Mouse (Mus musculus) adrenal gland, postnatal 4 days (tissue): ENCODE measurements around the gene Cryba4. TPM values are rescaled to one million over a fixed set of nuclear protein-coding genes. Genes with fewer than 3 reads are reported as not detected.

Source experiments
- DNase-seq, 2 experiments: peaks; one replicate each; pipeline ENCODE4 v3.0.0; 2021 to 2022; ENCODE audit warnings: low spot score in 2 of 2, mixed read lengths in 2 of 2
- total RNA-seq, 2 experiments: library from RNA; stranded (reverse); gene quantifications; 2 replicates each; pipeline ENCODE4 v1.2.3; 2021

Cryba4 gene
- total RNA-seq, 2 experiments from 2014 or later: 3.8 to 4.2 TPM

GRCm38 (mm10) chr5:112240761-112241160, 11.6 kb downstream of the Cryba4 start:
- DNase-seq: peak; percentile 86 to 87

- DNase-seq: no peak
Measured at GRCm38 (mm10) chr5:112238781-112239482, 13.4 kb downstream of the Cryba4 start.

GRCm38 (mm10) chr5:112237866-112238570, 14.3 kb downstream of the Cryba4 start:
- no peak for DNase-seq

- DNase-seq: no peak
Measured at GRCm38 (mm10) chr5:112237439-112237838, 14.9 kb downstream of the Cryba4 start.

- no peak for DNase-seq
Measured at GRCm38 (mm10) chr5:112236631-112237030, 15.7 kb downstream of the Cryba4 start.

GRCm38 (mm10) chr5:112235806-112236205, 16.5 kb downstream of the Cryba4 start:
- no peak for DNase-seq

GRCm38 (mm10) chr5:112228240-112229076, 23.9 kb downstream of the Cryba4 start:
- DNase-seq: no peak

- DNase-seq: no peak
Measured at GRCm38 (mm10) chr5:112227898-112228239, 24.4 kb downstream of the Cryba4 start.

GRCm38 (mm10) chr5:112227354-112227753, 25.0 kb downstream of the Cryba4 start:
- no peak for DNase-seq

GRCm38 (mm10) chr5:112225591-112225990, 26.7 kb downstream of the Cryba4 start:
- DNase-seq: no peak

- no peak for DNase-seq
Measured at GRCm38 (mm10) chr5:112220203-112220602, 32.1 kb downstream of the Cryba4 start.

- no peak for DNase-seq
Measured at GRCm38 (mm10) chr5:112219398-112219797, 32.9 kb downstream of the Cryba4 start.

- no peak for DNase-seq
Measured at GRCm38 (mm10) chr5:112218679-112219078, 33.6 kb downstream of the Cryba4 start.

GRCm38 (mm10) chr5:112217031-112217430, 35.3 kb downstream of the Cryba4 start:
- DNase-seq: no peak

- no peak for DNase-seq
Measured at GRCm38 (mm10) chr5:112216335-112216734, 36.0 kb downstream of the Cryba4 start.

- DNase-seq: no peak
Measured at GRCm38 (mm10) chr5:112215801-112216251, 36.5 kb downstream of the Cryba4 start.

- DNase-seq: no peak
Measured at GRCm38 (mm10) chr5:112215291-112215751, 37.0 kb downstream of the Cryba4 start.

- DNase-seq: peak in 1 of 2 experiments; percentile 31
Measured at GRCm38 (mm10) chr5:112214419-112214818, 37.9 kb downstream of the Cryba4 start.

- DNase-seq: no peak
Measured at GRCm38 (mm10) chr5:112213331-112214240, 38.7 kb downstream of the Cryba4 start.

GRCm38 (mm10) chr5:112212711-112213264, 39.5 kb downstream of the Cryba4 start:
- DNase-seq: no peak
